Mouse (Mus musculus) liver, embryonic 13.5 days (tissue): Measurements from ENCODE around the gene Spsb2. TPM values are rescaled to one million over a fixed set of nuclear protein-coding genes. Genes with fewer than 3 reads are reported as not detected.

Experiments
- ATAC-seq: fragments of 200-750 bp; cut with Nextera tagmentation; 2 replicates; pipeline ENCODE4 v1.8.0; 2017; ENCODE audit warnings: low read depth, mild to moderate bottlenecking, moderate number of reproducible peaks, moderate library complexity
- DNase-seq: peaks from one replicate; pipeline ENCODE4 v3.0.0; 2022
- H3K27ac ChIP-seq: fragments of 300-500 bp; sonication (generic); 2 replicates; pipeline ENCODE4 v1.5.1; 2015; ENCODE audit warnings: moderate library complexity, mild to moderate bottlenecking, inconsistent platforms
- H3K27me3 ChIP-seq: fragments of 300-500 bp; sonication (generic); 2 replicates; pipeline ENCODE4 v1.6.1; 2015; ENCODE audit warnings: mild to moderate bottlenecking, inconsistent platforms
- H3K36me3 ChIP-seq: fragments of 300-500 bp; sonication (generic); 2 replicates; pipeline ENCODE4 v1.6.1; 2015; ENCODE audit warnings: mild to moderate bottlenecking, inconsistent platforms
- H3K4me1 ChIP-seq: fragments of 300-500 bp; sonication (generic); replicated peaks from 2 replicates; pipeline ENCODE4 v1.6.1; 2015; ENCODE audit warnings: inconsistent platforms
- H3K4me2 ChIP-seq: fragments of 300-500 bp; sonication (generic); 2 replicates; pipeline ENCODE4 v1.6.1; 2015; ENCODE audit warnings: inconsistent platforms, mild to moderate bottlenecking, moderate library complexity
- H3K4me3 ChIP-seq: fragments of 300-500 bp; sonication (generic); replicated peaks from 2 replicates; pipeline ENCODE4 v1.5.1; 2015; ENCODE audit warnings: mild to moderate bottlenecking, inconsistent platforms
- H3K9ac ChIP-seq: fragments of 300-500 bp; sonication (generic); 2 replicates; pipeline ENCODE4 v1.6.1; 2015; ENCODE audit warnings: mild to moderate bottlenecking, inconsistent platforms
- H3K9me3 ChIP-seq: fragments of 300-500 bp; sonication (generic); replicated peaks from 2 replicates; pipeline ENCODE4 v1.6.1; 2016; ENCODE audit warnings: inconsistent platforms
- WGBS: fragments of 180-500 bp; shearing (Covaris S2); methylation state at CpG from one replicate; pipeline ENCODE4 v1.1.7; 2015; ENCODE audit not compliant: insufficient replicate concordance; 5-methylcytosine and 5-hydroxymethylcytosine counted together
- polyA plus RNA-seq: library from polyadenylated mRNA; unstranded; fragments of >200 nt; fragmentation: Nextera tagmentation; extraction: Ambion mirVana; gene quantifications from 2 replicates; pipeline ENCODE4 v1.2.1, GENCODE M21; 2015

The Spsb2 gene
- polyA plus RNA-seq, 1 experiment from 2014 or later: 8.6 TPM

DNA sequence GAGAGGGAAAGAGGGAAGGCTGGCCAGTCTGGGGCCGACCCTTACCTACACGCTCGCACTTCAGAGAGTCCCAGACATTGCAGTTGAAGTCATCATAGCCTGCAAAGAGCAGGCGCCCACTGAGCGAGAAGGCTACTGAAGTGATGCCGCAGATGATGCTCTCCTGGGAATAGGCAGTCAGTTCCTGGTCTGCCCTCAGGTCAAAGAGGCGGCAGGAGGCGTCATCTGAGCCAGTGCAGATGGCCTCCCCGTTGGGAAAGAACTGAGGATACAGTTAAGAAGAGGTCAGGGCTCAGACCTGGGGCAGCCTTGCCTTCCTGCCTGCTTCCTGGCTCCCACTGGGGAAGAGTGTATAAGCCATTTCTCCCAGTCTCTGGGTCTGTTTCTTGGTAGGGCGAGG lies 27.1 kb downstream of the Spsb2 start:
- H3K4me2 ChIP-seq: no peak overlapping the region
- peaks cover 11% of the 10 kb centered on the region for H3K27me3 ChIP-seq
- H3K9ac ChIP-seq: no peak overlapping the region
- ATAC-seq (no peak), DNase-seq (no peak)
- peaks cover 42% of the 10 kb centered on the region for H3K4me1 ChIP-seq
- no peak overlapping the region for H3K27ac ChIP-seq
- 87% methylated on average over 10 of the region's 10 CpGs for WGBS
- peaks cover 47% of the 10 kb centered on the region for H3K36me3 ChIP-seq
- H3K9me3 ChIP-seq: no peaks in the 10 kb centered on the region
- no peak overlapping the region for H3K4me3 ChIP-seq

GRCm38 (mm10) chr6:124836411-124836810 lies 27.9 kb downstream of the Spsb2 start:
- Histone ChIP-seq H3K9me3 (no peaks in the 10 kb centered on the region), H3K4me3 (no peak overlapping the region), H3K36me3 (peaks cover 44% of the 10 kb centered on the region), H3K9ac (no peak overlapping the region), H3K4me1 (peaks cover 35% of the 10 kb centered on the region), H3K27ac (no peak overlapping the region), H3K4me2 (no peak overlapping the region), H3K27me3 (peaks cover 11% of the 10 kb centered on the region)
- ATAC-seq: no peak
- WGBS: 78% methylated on average over 7 of the region's 7 CpGs
- no peak for DNase-seq

GRCm38 (mm10) chr6:124839805-124840204 lies 31.3 kb downstream of the Spsb2 start:
- Histone ChIP-seq H3K4me3 (no peak overlapping the region), H3K4me1 (peaks cover 16% of the 10 kb centered on the region), H3K4me2 (no peak overlapping the region), H3K9me3 (no peaks in the 10 kb centered on the region), H3K27me3 (peaks cover 11% of the 10 kb centered on the region), H3K9ac (no peak overlapping the region), H3K27ac (no peak overlapping the region), H3K36me3 (peaks cover 10% of the 10 kb centered on the region)
- ATAC-seq (no peak), DNase-seq (no peak)
- WGBS: 8% methylated on average over 8 of the region's 8 CpGs

DNA sequence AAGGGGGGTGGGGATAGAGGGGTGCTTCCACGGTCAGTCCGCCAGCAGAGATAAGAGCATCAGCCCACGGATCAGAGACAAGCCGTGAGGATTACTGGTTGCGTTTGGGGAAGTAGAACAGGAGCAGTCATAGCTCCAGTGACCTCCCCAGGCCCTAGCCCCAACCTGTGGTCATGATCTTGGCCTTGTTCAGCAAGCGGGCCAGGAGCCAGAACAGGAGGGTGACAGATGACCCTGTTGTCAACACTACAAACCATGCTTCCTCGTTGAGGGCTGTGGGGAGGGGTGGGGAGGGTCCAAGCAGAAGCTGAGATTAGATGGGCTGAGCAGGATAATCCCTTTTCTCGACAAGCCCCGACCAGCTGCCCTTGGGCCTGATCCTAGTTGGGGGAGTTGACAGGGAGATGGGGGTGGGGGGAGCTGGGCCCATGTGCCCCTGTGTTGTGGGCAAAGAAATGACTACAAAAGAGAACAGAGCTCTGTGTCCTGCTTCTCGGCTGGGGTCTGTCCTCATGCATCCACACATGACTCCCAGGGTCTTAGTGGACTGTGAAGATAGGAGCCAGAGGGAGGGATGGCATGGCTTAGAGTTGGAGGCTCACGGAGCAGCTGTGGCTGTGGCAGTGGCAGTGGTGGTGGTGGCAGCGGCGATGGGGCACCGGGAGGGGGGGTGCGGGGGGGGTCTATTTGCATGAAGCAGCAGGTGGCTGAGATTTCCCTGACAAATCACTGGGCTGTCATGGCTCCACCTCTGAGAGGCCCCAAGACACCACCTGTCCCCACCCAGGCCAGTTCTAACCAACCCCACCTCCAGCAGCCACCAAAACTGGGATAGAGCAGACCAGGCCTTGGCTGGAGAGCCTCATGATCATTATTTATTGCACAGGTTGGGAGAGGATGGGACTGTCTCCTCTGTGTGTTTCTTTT lies 32.0 kb downstream of the Spsb2 start, which contains the start of gene Gnb3:
Gnb3 (minus strand) TSS at position 35 of the 927 bp plus-strand sequence.
- Histone ChIP-seq H3K27ac (no peak within 1 kb of the TSS), H3K27me3 (peaks cover 11% of the 10 kb centered on the region), H3K4me1 (peaks cover 12% of the 10 kb centered on the region), H3K9ac (no peak within 1 kb of the TSS), H3K4me2 (no peak within 1 kb of the TSS), H3K4me3 (no peak within 1 kb of the TSS), H3K36me3 (peaks cover 3% of the 10 kb centered on the region), H3K9me3 (no peaks in the 10 kb centered on the region)
- WGBS: 26% methylated on average over 15 of the region's 15 CpGs
- ATAC-seq: no peak
- no peak for DNase-seq

DNA sequence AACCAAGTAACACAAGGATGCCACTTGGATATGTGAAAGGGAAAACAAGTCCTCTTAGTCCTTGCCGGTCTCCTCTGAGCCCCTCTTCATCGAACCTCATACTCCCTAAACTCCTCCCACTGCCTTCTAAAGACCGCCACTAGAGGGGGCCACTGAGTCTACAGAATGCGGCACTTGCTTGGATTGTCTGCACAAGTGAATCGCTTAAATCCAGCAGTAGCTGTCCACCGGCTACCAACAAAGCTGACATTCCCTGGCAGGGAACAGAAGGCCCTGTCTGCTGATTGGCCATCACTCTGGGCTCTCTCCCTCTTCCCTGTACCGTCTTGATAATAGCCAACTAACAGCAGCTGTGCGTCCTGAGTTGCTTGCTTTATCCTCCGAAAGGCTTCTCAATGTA lies 38.8 kb downstream of the Spsb2 start:
- WGBS: 18% methylated on average over 9 of the region's 9 CpGs
- Histone ChIP-seq H3K27ac (no peak overlapping the region), H3K9me3 (no peaks in the 10 kb centered on the region), H3K36me3 (no peaks in the 10 kb centered on the region), H3K4me2 (no peak overlapping the region), H3K4me1 (no peaks in the 10 kb centered on the region), H3K9ac (no peak overlapping the region), H3K4me3 (no peak overlapping the region), H3K27me3 (peaks cover 12% of the 10 kb centered on the region; the same call in 1 of the 2 replicates)
- peak; percentile 34; the same call in 1 of the 2 replicates for ATAC-seq
- DNase-seq: peak; percentile 72

DNA sequence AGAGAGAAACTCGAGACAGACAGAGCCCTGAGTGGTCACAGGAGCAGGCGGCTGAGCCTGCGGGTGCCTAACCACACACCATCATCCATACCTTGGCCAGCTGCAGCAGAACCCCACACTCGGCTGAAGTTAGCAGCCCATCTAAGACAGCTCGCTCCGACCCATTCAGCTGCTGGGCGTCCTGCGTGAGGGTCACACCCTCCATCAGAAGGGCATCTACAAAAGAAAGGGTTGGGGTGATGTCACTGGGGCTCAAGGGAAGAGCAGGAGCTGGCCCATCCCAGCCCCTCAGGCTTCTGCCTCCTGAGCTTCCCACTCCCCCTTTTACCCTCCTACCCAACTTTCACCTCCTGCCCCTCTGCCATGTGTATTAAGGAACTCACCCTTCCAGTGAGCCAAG lies 42.1 kb downstream of the Spsb2 start:
- Histone ChIP-seq H3K4me3 (no peak overlapping the region), H3K4me1 (no peaks in the 10 kb centered on the region), H3K9ac (no peak overlapping the region), H3K4me2 (no peak overlapping the region), H3K36me3 (no peaks in the 10 kb centered on the region), H3K27me3 (peaks cover 32% of the 10 kb centered on the region), H3K9me3 (no peaks in the 10 kb centered on the region), H3K27ac (no peak overlapping the region)
- no peak for DNase-seq
- WGBS: 46% methylated on average over 8 of the region's 8 CpGs
- ATAC-seq: no peak

- no peak for ATAC-seq
- no peak overlapping the region for H3K9ac ChIP-seq
- no peaks in the 10 kb centered on the region for H3K9me3 ChIP-seq
- no peak overlapping the region for H3K27ac ChIP-seq
- DNase-seq: no peak
- no peak overlapping the region for H3K4me2 ChIP-seq
- WGBS: 43% methylated on average over 12 of the region's 12 CpGs
- peaks cover 8% of the 10 kb centered on the region for H3K4me1 ChIP-seq
- H3K27me3 ChIP-seq: peaks cover 61% of the 10 kb centered on the region
- H3K4me3 ChIP-seq: no peak overlapping the region
- H3K36me3 ChIP-seq: no peaks in the 10 kb centered on the region
Observed at GRCm38 (mm10) chr6:124854647-124855046, 46.2 kb downstream of the Spsb2 start.

DNA sequence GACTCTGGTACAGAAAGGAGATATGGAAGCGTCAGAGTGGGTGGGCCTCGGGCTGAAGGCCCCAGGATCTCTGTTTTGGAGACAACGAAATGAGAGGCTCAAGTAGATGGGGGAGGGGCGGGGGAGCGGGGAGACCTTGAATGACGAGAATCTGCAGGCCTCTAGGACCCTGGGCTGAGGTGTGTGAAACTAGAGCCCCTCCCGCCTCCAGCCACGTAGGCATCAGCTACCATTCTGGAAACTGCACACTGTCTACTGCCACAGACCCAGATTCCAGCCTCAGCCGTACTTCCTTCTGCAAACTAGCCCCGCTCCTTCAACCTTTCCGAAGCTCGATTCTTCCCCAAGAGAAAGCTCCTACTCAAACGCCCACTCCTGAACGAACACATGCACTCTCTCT lies 47.9 kb downstream of the Spsb2 start:
- peak overlapping the region; percentile 60 for H3K4me3 ChIP-seq
- peaks cover 78% of the 10 kb centered on the region for H3K27me3 ChIP-seq
- H3K4me1 ChIP-seq: peaks cover 8% of the 10 kb centered on the region
- DNase-seq (no peak), ATAC-seq (no peak)
- H3K27ac ChIP-seq: no peak overlapping the region
- peak overlapping the region; percentile 73 for H3K4me2 ChIP-seq
- 18% methylated on average over 14 of the region's 14 CpGs for WGBS
- no peaks in the 10 kb centered on the region for H3K9me3 ChIP-seq
- H3K9ac ChIP-seq: no peak overlapping the region
- no peaks in the 10 kb centered on the region for H3K36me3 ChIP-seq

GRCm38 (mm10) chr6:124856916-124857839 lies 48.7 kb downstream of the Spsb2 start, which contains the start of gene P3h3:
Gene P3h3, minus strand, starts transcription at chr6:124857752.
- H3K4me2 ChIP-seq: peak within 1 kb of the TSS; percentile 73
- H3K36me3 ChIP-seq: no peaks in the 10 kb centered on the region
- DNase-seq (peak; percentile 45), ATAC-seq (peak; percentile 53; the same call in 1 of the 2 replicates)
- H3K4me3 ChIP-seq: peak within 1 kb of the TSS; percentile 60
- no peak within 1 kb of the TSS; the same call in 1 of the 2 replicates for H3K27ac ChIP-seq
- WGBS: 1% methylated on average over 85 of the region's 86 CpGs
- peaks cover 8% of the 10 kb centered on the region for H3K4me1 ChIP-seq
- peaks cover 86% of the 10 kb centered on the region for H3K27me3 ChIP-seq
- H3K9me3 ChIP-seq: no peaks in the 10 kb centered on the region
- H3K9ac ChIP-seq: peak within 1 kb of the TSS; percentile 62

GRCm38 (mm10) chr6:124857840-124858530 lies 49.5 kb downstream of the Spsb2 start:
- no peak overlapping the region for H3K9ac ChIP-seq
- no peaks in the 10 kb centered on the region for H3K36me3 ChIP-seq
- no peak for DNase-seq
- 24% methylated on average over 26 of the region's 26 CpGs for WGBS
- peak overlapping the region; percentile 73 for H3K4me2 ChIP-seq
- H3K27ac ChIP-seq: no peak overlapping the region
- H3K4me1 ChIP-seq: peaks cover 10% of the 10 kb centered on the region
- peak overlapping the region; percentile 60; the same call in 1 of the 2 replicates for H3K4me3 ChIP-seq
- peaks cover 91% of the 10 kb centered on the region for H3K27me3 ChIP-seq
- ATAC-seq: no peak
- H3K9me3 ChIP-seq: no peaks in the 10 kb centered on the region
